Mouse (Mus musculus): ENCODE results near the gene Zfp91. TPM values are rescaled to one million over a fixed set of nuclear protein-coding genes. Genes with fewer than 3 reads are reported as not detected.

The Zfp91 gene
- polyA plus RNA-seq, 1 experiment: 4.8 TPM

- peaks cover 29% of the 10 kb centered on the region for H3K4me1 ChIP-seq (ENCODE audit: control insufficient read depth)
- H3K4me3 ChIP-seq (replicated peaks): peak overlapping the region; percentile 96
- H3K36me3 ChIP-seq (ENCODE audit: control insufficient read depth): peaks cover 10% of the 10 kb centered on the region
- H3K27me3 ChIP-seq (ENCODE audit: control insufficient read depth): no peaks in the 10 kb centered on the region
- TF ChIP-seq TAL1 (IDR thresholded peaks at IDR 0.05; ENCODE audit: low read length) (no peak), GATA1 (IDR thresholded peaks at IDR 0.05; ENCODE audit: low read length) (no peak)
- no peaks in the 10 kb centered on the region for H3K9me3 ChIP-seq (ENCODE audit: control insufficient read depth, low read length)
These were observed 1.1 kb upstream of the Zfp91 start for GRCm38 (mm10) chr19:12797071-12797470.

GRCm38 (mm10) chr19:12796328-12796931 is 504 bp upstream of the Zfp91 start:
- H3K36me3 ChIP-seq (ENCODE audit: control insufficient read depth): peaks cover 14% of the 10 kb centered on the region
- H3K4me1 ChIP-seq (ENCODE audit: control insufficient read depth): peaks cover 32% of the 10 kb centered on the region
- no peaks in the 10 kb centered on the region for H3K9me3 ChIP-seq (ENCODE audit: control insufficient read depth, low read length)
- H3K27me3 ChIP-seq (ENCODE audit: control insufficient read depth): no peaks in the 10 kb centered on the region
- peak overlapping the region; percentile 96 for H3K4me3 ChIP-seq (replicated peaks)
- TF ChIP-seq GATA1 (IDR thresholded peaks at IDR 0.05; ENCODE audit: low read length): no peak
- TF ChIP-seq TAL1 (IDR thresholded peaks at IDR 0.05; ENCODE audit: low read length): no peak

GRCm38 (mm10) chr19:12795110-12795509 is 816 bp downstream of the Zfp91 start:
- Histone ChIP-seq H3K9me3 (ENCODE audit: control insufficient read depth, low read length) (no peaks in the 10 kb centered on the region), H3K4me3 (replicated peaks) (peak overlapping the region; percentile 96), H3K4me1 (ENCODE audit: control insufficient read depth) (peaks cover 31% of the 10 kb centered on the region), H3K36me3 (ENCODE audit: control insufficient read depth) (peaks cover 20% of the 10 kb centered on the region), H3K27me3 (ENCODE audit: control insufficient read depth) (no peaks in the 10 kb centered on the region)
- TF ChIP-seq TAL1 (IDR thresholded peaks at IDR 0.05; ENCODE audit: low read length) (no peak), GATA1 (IDR thresholded peaks at IDR 0.05; ENCODE audit: low read length) (no peak)

GRCm38 (mm10) chr19:12794056-12795044 is 1.6 kb downstream of the Zfp91 start:
- H3K27me3 ChIP-seq (ENCODE audit: control insufficient read depth): no peaks in the 10 kb centered on the region
- peak overlapping the region; percentile 96 for H3K4me3 ChIP-seq (replicated peaks)
- no peaks in the 10 kb centered on the region for H3K9me3 ChIP-seq (ENCODE audit: control insufficient read depth, low read length)
- peaks cover 27% of the 10 kb centered on the region for H3K36me3 ChIP-seq (ENCODE audit: control insufficient read depth)
- TF ChIP-seq TAL1 (IDR thresholded peaks at IDR 0.05; ENCODE audit: low read length) (no peak), GATA1 (IDR thresholded peaks at IDR 0.05; ENCODE audit: low read length) (no peak)
- peaks cover 31% of the 10 kb centered on the region for H3K4me1 ChIP-seq (ENCODE audit: control insufficient read depth)

GRCm38 (mm10) chr19:12792374-12792773 is 3.6 kb downstream of the Zfp91 start:
- peaks cover 27% of the 10 kb centered on the region for H3K4me1 ChIP-seq (ENCODE audit: control insufficient read depth)
- no peaks in the 10 kb centered on the region for H3K9me3 ChIP-seq (ENCODE audit: control insufficient read depth, low read length)
- H3K27me3 ChIP-seq (ENCODE audit: control insufficient read depth): no peaks in the 10 kb centered on the region
- peaks cover 45% of the 10 kb centered on the region for H3K36me3 ChIP-seq (ENCODE audit: control insufficient read depth)
- H3K4me3 ChIP-seq (replicated peaks): peak overlapping the region; percentile 16
- TF ChIP-seq TAL1 (IDR thresholded peaks at IDR 0.05; ENCODE audit: low read length) (no peak), GATA1 (IDR thresholded peaks at IDR 0.05; ENCODE audit: low read length) (no peak)

GRCm38 (mm10) chr19:12787721-12788120 is 8.2 kb downstream of the Zfp91 start:
- no peaks in the 10 kb centered on the region for H3K27me3 ChIP-seq (ENCODE audit: control insufficient read depth)
- H3K4me3 ChIP-seq (replicated peaks): no peak overlapping the region
- no peak for TF ChIP-seq TAL1 (IDR thresholded peaks at IDR 0.05; ENCODE audit: low read length)
- TF ChIP-seq GATA1 (IDR thresholded peaks at IDR 0.05; ENCODE audit: low read length): no peak
- peaks cover 58% of the 10 kb centered on the region for H3K36me3 ChIP-seq (ENCODE audit: control insufficient read depth)
- H3K4me1 ChIP-seq (ENCODE audit: control insufficient read depth): peaks cover 8% of the 10 kb centered on the region
- H3K9me3 ChIP-seq (ENCODE audit: control insufficient read depth, low read length): no peaks in the 10 kb centered on the region

GRCm38 (mm10) chr19:12786803-12787395 is 9.0 kb downstream of the Zfp91 start:
- Histone ChIP-seq H3K4me3 (replicated peaks) (no peak overlapping the region), H3K4me1 (ENCODE audit: control insufficient read depth) (peaks cover 8% of the 10 kb centered on the region), H3K9me3 (ENCODE audit: control insufficient read depth, low read length) (no peaks in the 10 kb centered on the region), H3K27me3 (ENCODE audit: control insufficient read depth) (no peaks in the 10 kb centered on the region), H3K36me3 (ENCODE audit: control insufficient read depth) (peaks cover 60% of the 10 kb centered on the region)
- TF ChIP-seq GATA1 (IDR thresholded peaks at IDR 0.05; ENCODE audit: low read length) (no peak), TAL1 (IDR thresholded peaks at IDR 0.05; ENCODE audit: low read length) (no peak)

- Histone ChIP-seq H3K9me3 (ENCODE audit: control insufficient read depth, low read length) (no peaks in the 10 kb centered on the region), H3K4me1 (ENCODE audit: control insufficient read depth) (no peaks in the 10 kb centered on the region; the same call in 1 of the 2 replicates), H3K36me3 (ENCODE audit: control insufficient read depth) (peaks cover 59% of the 10 kb centered on the region), H3K27me3 (ENCODE audit: control insufficient read depth) (no peaks in the 10 kb centered on the region), H3K4me3 (replicated peaks) (no peak overlapping the region)
- TF ChIP-seq GATA1 (IDR thresholded peaks at IDR 0.05; ENCODE audit: low read length) (no peak), TAL1 (IDR thresholded peaks at IDR 0.05; ENCODE audit: low read length) (no peak)
These were observed 15.5 kb downstream of the Zfp91 start for GRCm38 (mm10) chr19:12780437-12780836.

- no peaks in the 10 kb centered on the region for H3K9me3 ChIP-seq (ENCODE audit: control insufficient read depth, low read length)
- H3K36me3 ChIP-seq (ENCODE audit: control insufficient read depth): peaks cover 97% of the 10 kb centered on the region
- H3K27me3 ChIP-seq (ENCODE audit: control insufficient read depth): no peaks in the 10 kb centered on the region
- H3K4me1 ChIP-seq (ENCODE audit: control insufficient read depth): no peaks in the 10 kb centered on the region
- no peak overlapping the region for H3K4me3 ChIP-seq (replicated peaks)
- TF ChIP-seq GATA1 (IDR thresholded peaks at IDR 0.05; ENCODE audit: low read length) (no peak), TAL1 (IDR thresholded peaks at IDR 0.05; ENCODE audit: low read length) (no peak)
These were observed 25.0 kb downstream of the Zfp91 start for GRCm38 (mm10) chr19:12770888-12771287.

Measured in erythroblast, embryonic 14.5 days (primary cell).